Mouse (Mus musculus): ENCODE results near the gene Ccn6. TPM values are rescaled to one million over a fixed set of nuclear protein-coding genes. Genes with fewer than 3 reads are reported as not detected.

Ccn6 gene
- total and polyA plus RNA-seq, 2 experiments from 2014 or later = 0.37 to 0.93 TPM

GRCm38 (mm10) chr10:39165632-39166115 lies 2.1 kb upstream of the Ccn6 start:
- Histone ChIP-seq H3K9me3 (ENCODE audit: low read length) (no peaks in the 10 kb centered on the region), H3K9ac (replicated peaks; ENCODE audit: low read length, poor library complexity, severe bottlenecking) (peak overlapping the region; percentile 63), H3K4me1 (ENCODE audit: insufficient read depth, low read length) (peaks cover 12% of the 10 kb centered on the region), H3K4me2 (ENCODE audit: low read depth, low read length, poor library complexity, severe bottlenecking) (peak overlapping the region; percentile 52), H3K36me3 (ENCODE audit: insufficient read depth, low read length) (no peaks in the 10 kb centered on the region), H3K27ac (ENCODE audit: low read depth, low read length) (peak overlapping the region; percentile 93), H3K27me3 (ENCODE audit: insufficient read depth, low read length) (no peaks in the 10 kb centered on the region), H3K4me3 (ENCODE audit: low read depth, low read length) (peak overlapping the region; percentile 33)
- peak; percentile 90 for DNase-seq (ENCODE audit: low spot score)
- no peak for TF ChIP-seq CTCF (IDR thresholded peaks at IDR 0.05)
- ATAC-seq (ENCODE audit: low FRiP score) = peak; percentile 66
- WGBS = 4% methylated on average over 11 of the region's 11 CpGs

GRCm38 (mm10) chr10:39162666-39163484 lies 719 bp downstream of the Ccn6 start:
- DNase-seq (ENCODE audit: low spot score) (no peak), ATAC-seq (ENCODE audit: low FRiP score) (no peak)
- Histone ChIP-seq H3K27ac (ENCODE audit: low read depth, low read length) (no peak overlapping the region), H3K9me3 (ENCODE audit: low read length) (no peaks in the 10 kb centered on the region), H3K9ac (replicated peaks; ENCODE audit: low read length, poor library complexity, severe bottlenecking) (no peak overlapping the region), H3K4me2 (ENCODE audit: low read depth, low read length, poor library complexity, severe bottlenecking) (no peak overlapping the region), H3K4me3 (ENCODE audit: low read depth, low read length) (no peak overlapping the region), H3K27me3 (ENCODE audit: insufficient read depth, low read length) (no peaks in the 10 kb centered on the region), H3K4me1 (ENCODE audit: insufficient read depth, low read length) (peaks cover 10% of the 10 kb centered on the region), H3K36me3 (ENCODE audit: insufficient read depth, low read length) (no peaks in the 10 kb centered on the region)
- TF ChIP-seq CTCF (IDR thresholded peaks at IDR 0.05) = peak; percentile 14; the same call in 1 of the 2 replicates
- 45% methylated on average over 18 of the region's 18 CpGs for WGBS

DNA sequence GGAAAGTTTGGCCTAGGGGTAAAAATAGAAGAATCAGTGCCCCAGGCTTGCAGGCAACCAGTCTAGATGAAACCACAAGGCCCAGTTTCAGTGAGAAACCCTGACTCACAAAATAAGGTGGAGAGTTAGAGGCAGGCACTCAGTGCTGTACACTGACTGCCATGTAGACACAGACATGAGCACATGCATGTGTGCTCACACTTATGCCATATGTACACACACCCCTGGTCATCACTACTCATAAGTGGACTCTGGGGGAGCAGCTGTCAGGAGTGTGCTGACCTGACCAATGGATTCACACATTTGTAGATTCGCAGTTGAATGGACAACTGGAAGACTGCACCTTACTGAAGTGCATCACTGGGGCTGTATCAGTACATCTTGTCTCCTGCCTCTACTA lies 2.2 kb downstream of the Ccn6 start:
- Histone ChIP-seq H3K9ac (replicated peaks; ENCODE audit: low read length, poor library complexity, severe bottlenecking) (no peak overlapping the region), H3K4me2 (ENCODE audit: low read depth, low read length, poor library complexity, severe bottlenecking) (no peak overlapping the region), H3K36me3 (ENCODE audit: insufficient read depth, low read length) (no peaks in the 10 kb centered on the region), H3K4me3 (ENCODE audit: low read depth, low read length) (no peak overlapping the region), H3K4me1 (ENCODE audit: insufficient read depth, low read length) (peaks cover 7% of the 10 kb centered on the region), H3K27ac (ENCODE audit: low read depth, low read length) (no peak overlapping the region), H3K27me3 (ENCODE audit: insufficient read depth, low read length) (no peaks in the 10 kb centered on the region), H3K9me3 (ENCODE audit: low read length) (no peaks in the 10 kb centered on the region)
- DNase-seq (ENCODE audit: low spot score) (no peak), ATAC-seq (ENCODE audit: low FRiP score) (no peak)
- 100% methylated on average over 1 of the region's 1 CpGs for WGBS
- TF ChIP-seq CTCF (IDR thresholded peaks at IDR 0.05) = no peak

GRCm38 (mm10) chr10:39158306-39158705 lies 5.3 kb downstream of the Ccn6 start:
- Histone ChIP-seq H3K4me2 (ENCODE audit: low read depth, low read length, poor library complexity, severe bottlenecking) (no peak overlapping the region), H3K27me3 (ENCODE audit: insufficient read depth, low read length) (no peaks in the 10 kb centered on the region), H3K27ac (ENCODE audit: low read depth, low read length) (no peak overlapping the region), H3K36me3 (ENCODE audit: insufficient read depth, low read length) (no peaks in the 10 kb centered on the region), H3K9ac (replicated peaks; ENCODE audit: low read length, poor library complexity, severe bottlenecking) (no peak overlapping the region), H3K9me3 (ENCODE audit: low read length) (no peaks in the 10 kb centered on the region), H3K4me1 (ENCODE audit: insufficient read depth, low read length) (no peaks in the 10 kb centered on the region), H3K4me3 (ENCODE audit: low read depth, low read length) (no peak overlapping the region)
- DNase-seq (ENCODE audit: low spot score) (no peak), ATAC-seq (ENCODE audit: low FRiP score) (no peak)
- WGBS = 64% methylated on average over 12 of the region's 12 CpGs
- TF ChIP-seq CTCF (IDR thresholded peaks at IDR 0.05) = 0 out of 2 replicates have a peak, but pooled peaks have one; percentile 20

GRCm38 (mm10) chr10:39157321-39157720 lies 6.3 kb downstream of the Ccn6 start:
- WGBS = 97% methylated on average over 1 of the region's 1 CpGs
- no peak for ATAC-seq (ENCODE audit: low FRiP score)
- TF ChIP-seq CTCF (IDR thresholded peaks at IDR 0.05) = no peak
- H3K27me3 ChIP-seq (ENCODE audit: insufficient read depth, low read length) = no peaks in the 10 kb centered on the region
- no peak overlapping the region for H3K4me2 ChIP-seq (ENCODE audit: low read depth, low read length, poor library complexity, severe bottlenecking)
- no peaks in the 10 kb centered on the region for H3K36me3 ChIP-seq (ENCODE audit: insufficient read depth, low read length)
- H3K27ac ChIP-seq (ENCODE audit: low read depth, low read length) = no peak overlapping the region
- no peaks in the 10 kb centered on the region for H3K9me3 ChIP-seq (ENCODE audit: low read length)
- DNase-seq (ENCODE audit: low spot score) = no peak
- no peaks in the 10 kb centered on the region for H3K4me1 ChIP-seq (ENCODE audit: insufficient read depth, low read length)
- H3K9ac ChIP-seq (replicated peaks; ENCODE audit: low read length, poor library complexity, severe bottlenecking) = no peak overlapping the region
- H3K4me3 ChIP-seq (ENCODE audit: low read depth, low read length) = no peak overlapping the region

- no peak overlapping the region for H3K4me2 ChIP-seq (ENCODE audit: low read depth, low read length, poor library complexity, severe bottlenecking)
- no peak for ATAC-seq (ENCODE audit: low FRiP score)
- H3K4me1 ChIP-seq (ENCODE audit: insufficient read depth, low read length) = no peaks in the 10 kb centered on the region
- no peak overlapping the region for H3K9ac ChIP-seq (replicated peaks; ENCODE audit: low read length, poor library complexity, severe bottlenecking)
- no peaks in the 10 kb centered on the region for H3K27me3 ChIP-seq (ENCODE audit: insufficient read depth, low read length)
- DNase-seq (ENCODE audit: low spot score) = no peak
- WGBS = 95% methylated on average over 5 of the region's 5 CpGs
- no peak overlapping the region for H3K4me3 ChIP-seq (ENCODE audit: low read depth, low read length)
- no peak overlapping the region for H3K27ac ChIP-seq (ENCODE audit: low read depth, low read length)
- no peak for TF ChIP-seq CTCF (IDR thresholded peaks at IDR 0.05)
- H3K36me3 ChIP-seq (ENCODE audit: insufficient read depth, low read length) = no peaks in the 10 kb centered on the region
- H3K9me3 ChIP-seq (ENCODE audit: low read length) = no peaks in the 10 kb centered on the region
Observed at GRCm38 (mm10) chr10:39156719-39157118, 6.9 kb downstream of the Ccn6 start.

Measured in midbrain, postnatal 0 days (tissue).